Mouse (Mus musculus): ENCODE results near the gene Enpp6. TPM values are rescaled to one million over a fixed set of nuclear protein-coding genes. Genes with fewer than 3 reads are reported as not detected.

Gene Enpp6
- total RNA-seq, 2 experiments from 2014 or later = not detected

Other genes with a start within 250 kb of the Enpp6 start
- 152 and 154 TPM in 2 replicates for gene Irf2, start 247.2 kb upstream of the Enpp6 start, total RNA-seq (2015)
- 37.9 and 77.9 TPM in 2 replicates for gene Irf2, start 247.2 kb upstream of the Enpp6 start, total RNA-seq (2017)

Measured in megakaryocyte, adult 5-6 weeks (primary cell).